Mouse (Mus musculus) ovary, postnatal 36 days (tissue): ENCODE measurements around the gene Cckar.

ENCODE experiments used
- DNase-seq: peaks from one replicate; pipeline ENCODE4 v3.0.0; 2022; ENCODE audit warnings: low spot score, mixed read lengths

Gene Cckar

DNA sequence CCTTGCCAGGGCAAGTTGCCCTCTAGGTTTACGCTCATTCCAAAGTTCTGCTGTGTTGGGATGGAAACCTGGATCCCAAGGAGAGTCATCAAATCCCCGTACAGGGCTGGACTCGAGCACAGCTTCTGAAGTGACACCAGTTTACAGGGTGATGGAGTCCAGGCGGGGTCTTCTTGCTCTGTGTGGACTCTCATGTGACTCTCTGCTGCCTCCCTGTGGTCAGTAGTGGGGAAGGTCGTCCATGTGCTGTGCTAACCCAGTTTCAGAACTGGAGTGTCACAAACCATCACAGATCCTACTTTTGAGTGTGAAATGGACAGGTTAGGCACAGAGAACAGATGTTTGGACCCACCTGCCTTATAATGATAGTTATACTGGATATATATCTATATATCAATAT, 35.2 kb downstream of the Cckar start:
- DNase-seq: peak; percentile 65

DNA sequence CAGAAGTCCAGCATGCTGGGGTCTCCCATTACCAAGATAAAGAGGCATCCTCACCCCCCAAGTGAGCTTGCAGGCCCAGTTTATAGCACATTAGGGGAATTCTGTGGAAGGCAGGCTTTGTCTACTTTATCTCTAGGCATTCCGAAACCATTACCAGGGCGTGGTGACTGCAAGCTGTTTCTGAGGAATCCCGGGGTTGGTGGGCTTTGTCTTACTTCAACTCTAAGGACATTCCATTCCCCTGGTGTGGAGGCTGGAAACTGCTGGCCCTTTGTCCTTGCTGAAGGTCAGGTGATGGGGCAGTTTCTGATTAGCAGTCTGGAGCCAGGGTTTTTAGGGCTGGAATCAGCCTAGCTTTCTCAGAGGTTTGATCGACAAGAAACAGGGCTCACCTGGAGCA, 36.0 kb downstream of the Cckar start:
- no peak for DNase-seq

DNA sequence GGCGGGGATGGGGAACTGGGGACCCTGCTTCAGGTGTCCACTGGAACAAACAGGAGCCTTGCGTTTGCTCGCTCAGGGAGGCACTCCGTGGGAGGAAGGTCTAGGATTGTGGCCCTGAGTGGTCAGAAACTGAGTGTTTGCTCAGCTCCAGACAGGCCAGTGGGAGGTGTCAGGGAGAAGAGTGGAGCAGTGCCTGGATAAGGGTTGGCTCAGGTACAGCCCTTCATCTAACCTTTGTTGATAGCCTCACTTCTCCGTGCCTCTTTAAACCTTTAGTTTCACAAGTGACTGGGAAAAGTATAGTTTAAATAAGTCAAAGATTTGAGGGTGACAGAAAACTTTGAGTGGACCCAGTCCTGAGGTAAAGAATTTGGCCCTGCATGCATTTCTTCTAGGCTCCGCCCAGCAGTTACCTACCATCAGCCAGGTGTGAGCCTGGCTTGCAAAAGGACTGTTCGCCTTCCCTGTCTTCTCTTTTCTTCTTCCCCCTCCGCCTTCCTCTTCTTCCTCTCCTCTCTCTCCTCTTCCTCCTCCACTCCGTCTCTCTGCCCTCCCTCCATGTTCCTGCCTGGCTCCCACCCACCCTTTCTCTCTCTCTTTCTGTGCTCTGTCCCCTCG, 37.1 kb downstream of the Cckar start:
- DNase-seq: no peak

GRCm38 (mm10) chr5:53668021-53668420, 39.5 kb downstream of the Cckar start:
- no peak for DNase-seq

DNA sequence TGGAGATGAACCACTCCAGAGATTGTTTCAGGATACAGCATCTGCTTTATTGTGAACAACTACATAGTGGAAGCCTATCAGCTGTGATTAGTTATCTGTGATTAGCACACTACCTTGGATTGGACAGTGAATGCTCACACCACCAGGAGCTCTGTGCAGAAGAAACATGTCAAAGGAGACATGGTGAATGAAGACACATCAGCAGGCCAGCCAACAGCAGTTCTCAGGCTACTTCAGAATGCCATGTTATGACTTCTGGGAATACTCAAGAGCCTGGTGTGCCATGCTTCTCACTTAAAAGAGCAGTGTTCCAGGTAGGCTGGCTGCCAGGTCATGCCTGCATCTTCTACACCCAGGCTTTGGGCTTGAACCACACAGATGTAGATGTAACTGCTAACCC, 43.8 kb downstream of the Cckar start:
- no peak for DNase-seq

- no peak for DNase-seq
These were observed 45.1 kb downstream of the Cckar start for GRCm38 (mm10) chr5:53662413-53662812.

DNA sequence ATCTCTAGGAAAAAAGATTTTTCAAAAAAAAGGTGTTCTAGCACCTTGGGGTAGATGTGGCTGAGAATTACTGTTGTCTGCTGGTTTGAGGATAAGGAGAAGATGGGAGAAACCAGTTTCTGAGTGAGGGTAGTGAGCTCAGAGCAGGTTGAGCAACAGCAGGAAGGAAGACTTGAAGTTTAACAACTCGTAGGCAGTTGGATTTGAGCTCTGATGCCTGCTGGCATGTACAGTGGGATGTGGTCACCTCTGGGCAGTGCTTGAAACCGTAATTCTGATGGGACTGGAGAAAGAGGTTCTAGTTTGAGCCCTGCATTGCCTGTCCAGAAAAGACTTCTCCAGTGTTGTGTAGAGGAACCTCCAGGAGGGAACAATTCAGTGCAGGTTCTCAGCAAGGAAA, 46.0 kb downstream of the Cckar start:
- no peak for DNase-seq

GRCm38 (mm10) chr5:53657925-53658324, 49.6 kb downstream of the Cckar start:
- DNase-seq: peak; percentile 24

DNA sequence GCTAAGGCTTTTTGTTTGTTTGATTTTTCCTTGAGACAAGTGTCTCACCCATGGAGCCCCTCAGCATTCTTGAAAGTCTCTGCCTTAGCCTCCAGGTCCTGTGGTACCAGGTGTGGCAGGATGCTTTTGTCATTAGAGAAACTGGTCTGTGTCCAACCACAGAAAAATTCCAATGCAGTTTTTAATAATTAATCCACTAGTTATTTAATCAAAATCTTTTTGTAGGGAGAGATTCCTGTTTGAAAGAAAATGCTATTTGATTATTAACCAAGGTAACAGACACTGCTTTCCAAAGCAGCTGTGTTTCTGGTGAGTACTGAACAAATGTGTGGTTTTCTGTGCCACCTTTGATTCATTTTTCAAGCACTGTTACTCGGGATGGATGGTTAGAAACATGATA, 50.9 kb downstream of the Cckar start:
- no peak for DNase-seq
